Mouse (Mus musculus): ENCODE data around the gene Cfap57. TPM values are rescaled to one million over a fixed set of nuclear protein-coding genes. Genes with fewer than 3 reads are reported as not detected.
"Not testable (repeated sequence)": the region's sequence is repeated elsewhere in the genome, so short reads cannot be mapped to it uniquely, and the experiment has no call there.

The Cfap57 gene
- total RNA-seq, 2 experiments from 2014 or later = 0.08 to 0.11 TPM

DNA sequence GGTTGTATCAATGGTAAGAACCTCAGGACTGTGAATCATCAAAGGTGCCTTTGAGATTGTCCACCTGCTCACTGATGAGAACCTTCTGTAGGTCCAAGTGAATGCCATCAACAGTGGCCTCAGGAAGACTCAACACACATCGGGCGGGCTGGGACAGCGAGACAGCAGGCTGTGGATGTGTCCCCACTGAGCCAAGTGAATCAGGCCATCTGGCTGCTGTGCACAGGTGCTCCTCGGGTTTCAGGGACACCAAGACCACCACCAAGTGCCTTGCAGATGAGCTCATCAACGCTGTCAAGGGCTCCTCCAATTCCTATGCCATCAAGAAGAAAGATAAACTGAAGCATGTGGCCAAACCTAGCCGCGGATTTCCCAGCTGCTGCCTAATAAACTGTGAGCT, 98.3 kb downstream of the Cfap57 start:
- DNase-seq (ENCODE audit: low spot score in 2 of 2) = no peak

DNA sequence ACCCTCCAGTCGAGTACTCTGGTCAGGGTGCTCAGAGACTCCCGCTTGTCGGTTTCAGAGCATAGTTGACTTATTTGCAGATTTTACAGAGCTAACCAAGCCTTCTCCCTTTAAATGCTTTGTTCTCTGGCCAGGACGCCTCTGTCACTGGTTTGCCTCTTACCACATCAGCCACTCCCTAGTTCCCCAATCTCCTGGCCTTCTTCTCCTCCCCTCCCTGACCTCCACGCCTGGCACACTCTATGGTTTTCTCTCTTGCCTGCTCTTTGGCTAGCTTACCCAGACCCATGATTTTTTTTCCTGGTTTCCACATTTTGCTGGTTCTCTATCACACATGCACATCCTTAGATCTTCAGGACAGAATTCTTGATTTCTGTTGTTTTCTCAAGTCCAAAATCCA, 102.4 kb downstream of the Cfap57 start:
- DNase-seq (ENCODE audit: low spot score in 2 of 2) = no peak

DNA sequence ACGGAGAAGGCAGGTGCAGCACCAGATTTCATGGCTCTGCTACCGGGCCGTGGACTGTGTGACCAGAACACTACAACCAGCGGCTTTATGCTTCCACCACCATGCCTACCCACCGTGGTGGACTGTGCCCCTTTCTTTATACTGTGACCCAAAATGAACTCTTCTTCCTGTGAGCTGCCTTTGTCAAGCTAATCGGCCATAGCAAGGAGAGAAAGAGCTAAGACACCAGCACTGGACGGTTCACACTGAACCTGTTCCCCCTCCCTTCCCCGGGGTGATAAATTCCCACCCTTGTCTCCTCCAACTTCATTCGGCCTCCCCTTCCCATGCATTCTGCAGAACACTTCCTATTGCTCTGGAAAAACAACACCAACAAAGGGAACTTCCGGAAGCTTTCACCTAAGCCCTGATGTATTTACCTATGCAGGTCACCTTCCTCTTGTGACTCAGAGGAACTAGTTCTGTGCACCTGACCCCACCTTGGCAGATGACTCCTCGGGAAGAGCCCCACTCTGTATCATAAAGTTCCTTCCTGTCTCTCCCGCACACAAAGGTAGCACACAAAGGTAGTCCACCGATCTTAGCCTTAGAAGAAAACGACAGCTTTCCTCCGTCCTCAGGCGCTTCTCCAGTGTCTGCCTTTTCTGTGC, 103.0 kb downstream of the Cfap57 start:
- DNase-seq (ENCODE audit: low spot score in 2 of 2) = no peak

DNA sequence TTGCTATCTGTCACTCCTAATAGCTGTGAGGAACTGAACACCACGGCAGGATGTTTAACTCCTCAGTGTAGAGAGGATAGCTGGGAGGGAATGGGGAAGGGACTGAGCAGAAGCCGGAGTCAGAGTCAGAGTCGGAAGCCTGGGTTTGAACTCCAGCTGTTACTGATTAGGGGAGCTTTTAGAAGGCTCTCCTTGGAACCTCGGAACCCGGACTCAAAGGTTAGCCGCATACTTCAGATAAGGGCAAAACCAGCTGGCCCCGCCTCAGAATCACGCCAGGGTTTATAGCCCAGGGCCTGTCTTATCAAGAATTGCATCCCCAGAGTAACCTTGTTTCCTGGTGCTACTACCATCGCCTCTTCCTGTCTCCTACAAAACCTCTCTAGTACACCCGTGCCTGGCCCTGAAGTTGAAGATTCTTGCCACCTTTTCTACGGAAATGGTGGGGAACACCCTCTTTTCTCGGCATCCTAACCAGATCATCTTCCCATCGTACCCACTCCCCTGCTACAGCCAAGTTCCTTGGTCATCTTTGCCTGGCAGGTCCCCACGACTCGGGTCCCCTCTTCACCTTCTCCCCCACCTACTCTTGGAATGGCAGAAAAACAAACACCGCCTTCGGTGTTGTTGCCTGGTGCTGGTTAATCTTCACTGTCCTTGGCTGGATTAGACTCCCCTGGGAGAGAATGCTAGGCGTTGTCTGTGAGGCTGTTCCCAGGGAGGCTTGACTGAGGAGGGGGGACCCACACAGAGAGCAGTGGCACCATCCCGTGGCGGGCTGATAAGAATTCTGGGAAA, 103.7 kb downstream of the Cfap57 start:
- DNase-seq (ENCODE audit: low spot score in 2 of 2) = no peak

DNA sequence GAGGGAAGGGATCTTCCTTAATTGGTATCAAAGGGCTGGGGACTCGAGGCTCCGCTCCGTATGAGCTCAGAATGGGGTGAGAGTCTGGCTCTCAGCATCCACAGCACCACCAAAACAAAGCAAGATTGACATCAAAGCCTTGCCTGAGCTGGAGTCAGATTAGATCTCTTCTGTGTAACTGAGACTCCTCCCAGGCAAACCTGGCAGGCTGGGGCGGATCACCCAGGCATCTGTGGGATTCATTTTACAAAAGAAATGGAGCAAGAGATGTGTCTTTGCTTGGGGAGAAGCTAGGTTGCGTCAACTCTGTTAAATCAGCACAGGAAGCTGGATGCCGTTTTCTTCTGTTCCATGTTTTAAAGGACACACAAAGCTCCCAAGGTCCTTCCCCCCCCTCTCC, 111.5 kb downstream of the Cfap57 start:
- DNase-seq (ENCODE audit: low spot score in 2 of 2) = no peak

DNA sequence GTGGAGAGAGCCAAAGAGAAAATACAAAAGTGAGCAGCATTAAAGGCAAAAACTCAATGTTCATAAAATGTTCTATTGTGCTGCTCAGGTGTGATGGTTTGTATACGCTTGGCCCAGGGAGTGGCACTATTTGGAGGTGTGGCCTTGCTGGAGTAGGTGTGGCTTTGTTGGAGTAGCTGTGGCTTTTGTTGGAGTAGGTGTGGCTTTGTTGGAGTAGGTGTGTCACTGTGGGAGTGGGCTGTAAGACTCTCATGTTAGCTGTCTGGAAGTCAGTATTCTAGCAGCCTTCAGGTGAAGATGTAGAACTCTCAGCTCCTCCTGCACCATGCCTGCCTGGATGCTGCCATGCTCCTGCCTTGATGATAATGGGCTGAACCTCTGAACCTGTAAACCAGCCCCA, 113.4 kb downstream of the Cfap57 start:
- DNase-seq (ENCODE audit: low spot score in 2 of 2) = not testable (repeated sequence)

DNA sequence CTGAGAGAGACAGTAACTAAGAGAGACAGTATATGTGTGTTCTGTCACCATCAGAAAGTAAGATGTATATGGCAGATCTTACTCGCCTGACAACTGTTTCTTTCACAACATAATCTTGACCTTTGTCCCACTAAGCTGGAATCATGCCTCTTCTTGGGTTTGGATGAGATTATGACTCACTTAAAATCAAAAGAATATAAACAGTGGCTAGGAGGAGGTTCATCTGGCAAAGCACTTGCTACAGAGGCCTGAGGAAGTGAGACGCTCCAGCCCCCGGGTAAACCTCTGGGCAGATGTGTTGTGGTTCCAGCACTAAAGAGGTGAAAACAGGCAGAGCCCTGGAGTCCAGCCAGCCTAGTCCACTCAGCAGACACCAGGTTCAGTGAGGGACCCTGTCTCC, 115.0 kb downstream of the Cfap57 start:
- no peak for DNase-seq (ENCODE audit: low spot score in 2 of 2)

Other genes starting within 250 kb of the Cfap57 start
- 10 to 100 TPM; 38.6 to 39.3 TPM for gene Szt2, start 211.5 kb downstream of the Cfap57 start, total RNA-seq (2021)
- gene Med8, start 211.4 kb downstream of the Cfap57 start, total RNA-seq (2021) = 10 to 100 TPM; 76.5 to 78.8 TPM
- 10 to 100 TPM; 75.5 to 84.0 TPM for gene Elovl1, start 192.7 kb downstream of the Cfap57 start, total RNA-seq (2021)
- gene Cdc20, start 183.4 kb downstream of the Cfap57 start, total RNA-seq (2021) = 10 to 100 TPM; 41.3 to 42.0 TPM
- under 1 TPM; 0.17 to 0.54 TPM for gene Mpl, start 163.3 kb downstream of the Cfap57 start, total RNA-seq (2021)
- 10 to 100 TPM; 55.6 to 56.8 TPM for gene Tie1, start 130.7 kb downstream of the Cfap57 start, total RNA-seq (2021)
- 1 to 10 TPM; 1.1 to 5.1 TPM for gene 2610528J11Rik, start 93.8 kb downstream of the Cfap57 start, total RNA-seq (2021)
- 1 to 10 TPM; 1.2 to 1.9 TPM for gene Tmem125, start 76.7 kb downstream of the Cfap57 start, total RNA-seq (2021)
- 10 to 100 TPM; 72.5 to 84.1 TPM for gene Ebna1bp2, start within 50 bp of the Cfap57 start, total RNA-seq (2021)
- not detected for gene Olfr62, start 38.2 kb upstream of the Cfap57 start, total RNA-seq (2021)
- gene Olfr1342, start 72.0 kb upstream of the Cfap57 start, total RNA-seq (2021) = not detected
- not detected for gene Olfr1341, start 82.7 kb upstream of the Cfap57 start, total RNA-seq (2021)
- not detected for gene Olfr1340, start 99.4 kb upstream of the Cfap57 start, total RNA-seq (2021)
- gene Olfr1339, start 111.4 kb upstream of the Cfap57 start, total RNA-seq (2021) = not detected
- not detected for gene Olfr1338, start 138.0 kb upstream of the Cfap57 start, total RNA-seq (2021)
- not detected for gene Olfr1337, start 161.8 kb upstream of the Cfap57 start, total RNA-seq (2021)
- gene Olfr1335, start 189.2 kb upstream of the Cfap57 start, total RNA-seq (2021) = not detected
- not detected for gene Olfr1333, start 215.5 kb upstream of the Cfap57 start, total RNA-seq (2021)
- not detected for gene Olfr1331, start 243.9 kb upstream of the Cfap57 start, total RNA-seq (2021)

All from adrenal gland, postnatal 4 days (tissue).